Mouse (Mus musculus): ENCODE measurements at regions not wholly inside any gene's neighbourhood (a gene's known extent, or its start where the extent isn't known, plus 50 kb on each side); places are given as distances from the start of the nearest gene placed in this dataset.

DNA sequence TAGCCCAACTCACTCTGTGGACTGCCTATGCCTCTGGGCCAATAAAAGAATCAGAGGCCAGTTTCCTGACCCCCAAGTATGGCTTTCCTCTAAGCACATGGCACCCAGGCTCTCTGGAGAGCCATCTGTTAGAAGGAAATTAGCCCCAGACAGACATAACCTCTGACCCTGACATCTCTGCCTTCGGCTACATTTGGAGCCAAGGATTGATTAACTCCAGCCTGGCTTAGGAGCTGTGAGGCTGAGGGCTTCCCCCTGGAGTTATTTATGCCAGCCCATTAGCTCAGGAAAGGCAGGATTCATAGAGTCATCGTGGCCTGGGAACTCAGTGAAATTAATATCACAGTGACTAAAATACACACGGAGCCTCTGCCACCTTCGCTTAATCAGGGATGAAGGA is 137.5 kb downstream of the Wscd1 start:
- no peak for DNase-seq

DNA sequence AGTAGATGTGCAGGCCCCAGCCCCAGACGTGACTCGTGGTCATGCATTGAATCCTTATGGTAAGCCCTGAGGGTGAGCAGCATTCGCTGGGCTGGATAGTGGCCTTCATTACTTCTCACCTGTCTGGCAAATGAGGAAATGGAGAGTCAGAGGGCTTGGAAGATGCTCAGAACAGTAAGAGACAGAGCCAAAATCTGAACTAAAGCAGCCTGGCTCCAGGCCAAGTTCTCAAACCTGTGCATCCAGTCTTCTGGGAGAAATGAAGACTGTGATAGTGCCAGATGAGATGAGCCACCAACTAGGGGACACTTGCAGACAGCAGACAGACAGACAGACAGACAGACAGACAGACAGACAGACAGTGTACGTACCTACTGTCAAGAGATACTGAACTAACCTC is 137.1 kb downstream of the Wscd1 start:
- no peak for DNase-seq

DNA sequence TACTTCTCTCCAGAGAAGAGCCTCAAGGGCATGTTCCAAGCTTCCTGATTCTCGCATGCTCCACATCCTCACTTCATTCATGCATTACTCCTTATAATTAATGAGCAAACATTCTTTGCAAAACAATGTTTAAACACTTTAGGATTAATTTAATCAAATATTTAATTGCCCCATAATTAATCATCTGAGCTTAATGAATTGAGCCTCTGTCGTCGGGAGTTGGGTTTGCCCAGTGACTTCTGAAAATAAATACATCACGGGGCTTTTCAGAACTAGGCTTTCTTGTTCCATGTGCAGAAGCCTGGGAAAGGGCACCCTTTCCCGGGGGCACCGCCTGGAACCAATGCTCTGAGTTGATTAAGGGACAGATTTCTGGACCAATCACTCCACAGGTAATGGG is 135.1 kb downstream of the Wscd1 start:
- DNase-seq: no peak

DNA sequence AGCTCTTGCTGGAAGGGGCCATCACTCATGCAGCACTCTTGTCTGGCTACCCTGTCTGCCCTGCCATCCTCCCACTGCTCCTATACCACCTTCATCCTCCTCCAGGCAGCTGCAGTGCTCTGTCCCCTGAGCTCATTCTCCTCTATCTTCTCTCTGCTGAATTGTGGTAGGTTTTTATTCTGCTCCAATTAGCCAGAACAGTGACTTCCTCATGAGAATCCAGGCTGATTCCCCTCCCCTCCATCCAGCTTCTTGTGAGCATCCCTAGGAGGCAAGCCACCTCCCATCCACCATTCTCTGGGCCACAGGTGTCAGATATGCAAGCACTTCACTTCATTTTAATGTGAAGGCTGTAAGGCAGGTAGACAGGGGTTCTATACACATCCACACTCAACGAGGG is 132.1 kb downstream of the Wscd1 start:
- DNase-seq: no peak

DNA sequence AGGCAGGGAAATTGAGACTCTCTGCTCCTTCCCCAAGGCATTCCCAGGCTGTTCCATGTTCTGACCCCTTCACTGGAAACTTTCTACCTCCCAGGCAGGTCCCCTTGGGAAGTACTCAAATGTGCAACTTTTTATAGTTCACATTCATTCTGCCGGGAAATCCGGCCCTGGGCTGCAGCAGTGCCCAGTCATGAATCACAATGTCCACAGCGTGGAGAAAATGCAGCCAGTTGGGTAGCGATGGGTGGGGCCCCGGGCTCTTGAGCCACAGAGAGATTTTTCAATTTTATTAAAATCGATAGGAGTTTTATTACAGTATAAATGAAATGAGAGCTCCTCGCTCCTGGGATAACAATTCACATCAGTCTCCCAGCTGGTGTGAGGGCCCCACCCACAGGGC is 121.6 kb downstream of the Wscd1 start:
- no peak for DNase-seq

DNA sequence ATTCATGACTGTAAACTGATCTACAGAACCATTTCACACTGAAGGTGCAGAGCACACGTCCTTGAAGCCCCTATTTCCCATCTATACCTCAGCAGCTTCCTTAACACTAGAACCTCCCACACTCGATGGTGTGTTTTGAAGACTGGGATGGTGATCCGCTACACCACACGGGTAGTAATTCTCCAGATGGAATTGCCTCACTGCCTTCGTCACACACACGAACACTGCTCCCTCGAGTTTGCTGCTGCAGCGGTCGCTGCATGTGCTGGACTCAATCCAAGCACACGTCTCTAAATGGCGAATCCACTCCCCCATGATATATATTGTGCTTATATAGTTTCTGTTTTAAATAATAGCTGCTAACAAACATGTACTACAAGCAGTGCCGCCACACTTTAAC is 117.0 kb downstream of the Wscd1 start:
- no peak for DNase-seq

DNA sequence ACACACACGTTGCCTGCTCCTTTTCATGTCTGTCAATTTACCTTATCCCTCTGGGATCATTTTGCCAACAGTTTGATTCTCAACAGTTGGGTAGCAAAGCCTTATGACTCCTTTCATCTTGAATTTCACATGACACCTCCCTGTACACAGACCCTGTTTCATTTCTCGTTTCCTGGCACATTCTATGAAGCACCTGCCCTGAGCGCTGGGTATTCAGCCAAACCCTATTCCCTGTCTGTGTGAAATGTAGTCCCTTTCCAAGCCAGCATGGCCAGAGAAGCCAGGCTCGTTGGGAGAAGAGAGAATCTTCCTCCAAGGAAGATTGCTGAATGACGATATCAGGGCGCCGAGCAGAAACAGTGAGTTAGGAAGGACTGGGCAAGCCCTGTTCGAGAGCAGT is 108.2 kb downstream of the Wscd1 start:
- no peak for DNase-seq

DNA sequence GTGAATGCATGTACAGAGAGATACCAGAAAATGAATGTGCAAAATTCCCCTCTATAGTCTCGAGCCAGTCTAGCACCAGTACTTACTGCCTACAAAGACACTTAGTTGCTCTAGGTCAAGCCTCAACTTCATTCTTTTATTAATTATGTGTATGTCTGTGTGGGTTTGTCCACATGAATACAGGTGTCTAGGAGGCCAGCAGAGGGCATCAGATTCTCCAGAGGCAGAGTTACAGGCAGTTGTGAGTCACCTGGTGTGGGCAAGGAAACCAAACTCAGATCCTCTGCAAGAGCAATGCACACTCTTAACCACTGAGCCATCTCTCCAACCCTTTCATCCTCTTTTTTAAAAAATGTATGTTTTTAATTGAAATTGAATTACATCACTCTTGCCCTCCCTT is 105.8 kb downstream of the Wscd1 start:
- no peak for DNase-seq

DNA sequence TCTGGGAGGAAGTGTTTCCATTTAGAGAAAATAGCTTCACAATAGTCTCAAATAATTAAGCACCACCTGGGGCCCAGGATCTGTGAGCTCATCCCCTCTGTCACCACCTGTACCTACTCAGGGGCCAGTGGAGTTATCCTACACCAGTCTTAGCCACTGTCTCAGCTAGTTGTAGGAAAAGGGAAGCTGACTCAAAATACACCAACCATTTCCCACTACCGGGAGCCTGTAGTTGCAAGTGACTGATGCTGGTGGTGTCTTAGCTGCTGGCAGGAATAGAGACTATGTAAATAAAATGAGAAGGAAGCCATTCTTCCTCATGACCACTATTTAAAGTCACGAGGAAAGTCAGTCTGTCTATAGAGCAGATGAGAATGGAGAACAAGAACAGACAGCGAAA is 105.3 kb downstream of the Wscd1 start:
- no peak for DNase-seq

DNA sequence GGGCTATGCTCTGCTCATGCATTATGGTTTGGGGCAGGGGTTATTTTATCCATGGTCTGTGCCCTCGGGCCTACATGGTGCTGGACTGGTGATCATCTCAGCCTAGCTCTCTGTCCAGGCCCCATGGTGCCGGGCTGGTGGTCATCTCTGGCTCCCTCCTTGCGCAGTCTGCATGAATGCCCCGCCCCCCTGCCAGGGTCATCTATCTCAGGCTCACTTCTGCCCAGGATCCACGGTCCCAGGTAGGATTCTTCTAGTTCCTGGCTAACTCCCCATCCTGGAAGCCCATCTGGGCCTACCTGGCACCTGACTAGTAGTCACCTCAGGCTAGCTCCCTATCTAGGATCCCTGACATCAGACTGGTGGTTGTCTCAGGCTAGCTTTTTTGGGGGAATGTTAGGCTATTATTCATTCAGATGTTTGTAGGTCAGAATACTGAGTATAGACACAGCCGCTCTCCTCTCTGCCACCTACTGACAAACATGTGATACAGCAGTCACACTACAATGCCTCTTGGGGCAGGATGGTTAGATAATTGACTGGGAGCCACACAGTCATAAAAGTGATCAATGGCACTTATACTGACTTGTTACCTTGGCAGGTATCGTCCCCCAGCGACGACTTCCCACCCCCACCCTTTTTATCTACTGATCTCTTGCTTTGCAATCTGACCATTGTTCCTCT is 98.1 kb downstream of the Wscd1 start:
- DNase-seq: peak; percentile 15

DNA sequence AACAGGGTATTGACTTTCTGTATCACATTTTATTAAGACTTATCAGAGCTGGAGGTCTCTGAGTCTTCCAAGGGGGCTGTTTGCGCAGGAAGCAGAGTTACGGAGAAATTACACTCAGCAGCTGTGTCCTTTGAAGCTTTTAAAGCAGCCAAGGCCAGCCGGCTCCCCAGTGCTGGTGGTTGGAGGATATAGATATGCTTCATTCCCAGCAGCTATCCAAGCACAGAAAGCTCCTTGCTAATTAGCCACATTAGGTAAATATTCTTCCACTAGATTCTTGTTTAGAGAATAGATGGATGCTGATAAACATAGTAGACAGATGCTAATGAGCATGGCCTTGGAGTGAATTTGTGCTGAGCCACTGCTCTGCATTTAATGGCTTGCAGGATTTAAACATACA is 96.8 kb downstream of the Wscd1 start:
- DNase-seq: peak; percentile 7

DNA sequence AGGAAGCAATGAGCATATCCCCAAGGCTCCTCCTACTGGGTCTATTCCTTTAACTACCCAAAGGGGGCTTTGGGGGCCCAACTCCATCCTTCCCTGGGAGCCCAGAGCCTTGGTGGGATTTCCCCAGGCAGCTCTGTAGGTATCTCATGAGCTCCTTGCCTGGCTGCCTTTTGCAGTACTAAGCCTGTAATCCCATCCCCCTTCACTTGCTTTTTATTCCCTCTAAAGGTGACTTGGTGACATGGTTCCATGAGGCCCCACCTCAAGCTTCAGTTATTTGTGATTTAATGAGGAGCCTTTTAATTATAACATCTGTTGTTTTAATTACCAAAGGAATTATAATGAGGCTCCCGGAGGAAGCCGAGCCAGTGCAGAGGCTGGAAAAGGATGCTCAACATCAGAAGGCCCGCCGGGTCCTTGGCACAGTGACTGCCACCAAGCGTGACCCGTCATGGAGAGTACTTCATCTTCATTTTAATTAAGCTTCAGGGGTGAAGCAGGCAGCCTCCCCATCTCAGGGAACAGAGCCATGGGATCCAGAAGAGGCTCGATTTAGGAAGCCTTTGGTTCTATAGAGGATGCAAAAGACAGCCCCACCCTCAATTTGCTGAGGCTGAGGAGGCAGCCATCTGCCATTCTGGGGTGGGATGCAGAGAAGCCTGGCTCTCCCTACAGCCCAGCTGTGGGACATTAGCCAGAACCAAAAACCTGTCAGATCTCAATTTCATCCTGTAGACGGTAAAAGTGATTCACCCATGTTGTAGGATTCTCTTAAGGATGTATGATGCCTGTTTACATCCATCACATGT is 91.1 kb downstream of the Wscd1 start:
- no peak for DNase-seq

Data from adrenal gland, postnatal 10 days (tissue).